Mouse (Mus musculus) heart, embryonic 16.5 days (tissue): ENCODE measurements around the gene Arl6ip5. TPM values are rescaled to one million over a fixed set of nuclear protein-coding genes. Genes with fewer than 3 reads are reported as not detected.
A peak's percentile ranks its signal among the peaks of the same experiment; 100 is the strongest.

Source experiments
- ATAC-seq: fragments of 200-750 bp; cut with Nextera tagmentation; replicated peaks from 2 replicates; pipeline ENCODE4 v1.8.0; 2017; ENCODE audit warnings: moderate number of reproducible peaks; ENCODE audit not compliant: insufficient read depth, low FRiP score; ENCODE audit errors: extremely low read depth
- H3K27ac ChIP-seq: fragments of 300-500 bp; sonication (generic); 2 replicates; pipeline ENCODE4 v1.5.1; 2014; ENCODE audit warnings: mild to moderate bottlenecking, low read length, control low read depth, moderate library complexity
- H3K27me3 ChIP-seq: fragments of 300-500 bp; sonication (generic); 2 replicates; pipeline ENCODE4 v1.6.1; 2014; ENCODE audit warnings: low read length, mixed read lengths; ENCODE audit not compliant: control insufficient read depth, insufficient read depth
- H3K36me3 ChIP-seq: fragments of 300-500 bp; sonication (generic); 2 replicates; pipeline ENCODE4 v1.6.1; 2014; ENCODE audit not compliant: control insufficient read depth, insufficient read depth
- H3K4me1 ChIP-seq: fragments of 300-500 bp; sonication (generic); 2 replicates; pipeline ENCODE4 v1.6.1; 2014; ENCODE audit warnings: low read length, mixed read lengths; ENCODE audit not compliant: control insufficient read depth, insufficient read depth
- H3K4me2 ChIP-seq: fragments of 300-500 bp; sonication (generic); 2 replicates; pipeline ENCODE4 v1.6.1; 2014; ENCODE audit warnings: low read depth, mild to moderate bottlenecking, control low read depth, low read length
- H3K4me3 ChIP-seq: fragments of 300-500 bp; sonication (generic); 2 replicates; pipeline ENCODE4 v1.5.1; 2014; ENCODE audit warnings: mild to moderate bottlenecking, control low read depth, low read length
- H3K9ac ChIP-seq: fragments of 300-500 bp; sonication (generic); 2 replicates; pipeline ENCODE4 v1.6.1; 2014; ENCODE audit warnings: low read length, control low read depth
- H3K9me3 ChIP-seq: fragments of 300-500 bp; sonication (generic); replicated peaks from 2 replicates; pipeline ENCODE4 v1.6.1; 2016; ENCODE audit warnings: low read length; ENCODE audit not compliant: control insufficient read depth
- WGBS: fragments of 180-500 bp; shearing (Covaris S2); extraction: QIAGEN DNeasy Blood & Tissue Kit; methylation state at CpG from one replicate; pipeline ENCODE4 v1.1.7; 2014; 5-methylcytosine and 5-hydroxymethylcytosine counted together
- polyA plus RNA-seq: library from polyadenylated mRNA; unstranded; fragments of >200 nt; fragmentation: Nextera tagmentation; extraction: Ambion mirVana; gene quantifications from 2 replicates; pipeline ENCODE4 v1.2.1, GENCODE M21; 2015

The Arl6ip5 gene
- polyA plus RNA-seq, 1 experiment from 2014 or later = 107 TPM

- WGBS = 50% methylated on average over 15 of the region's 15 CpGs
- H3K4me2 ChIP-seq = no peak overlapping the region
- H3K9ac ChIP-seq = peak overlapping the region; percentile 49
- H3K9me3 ChIP-seq = no peaks in the 10 kb centered on the region
- no peak overlapping the region for H3K4me3 ChIP-seq
- H3K36me3 ChIP-seq = 0 out of 2 replicates have a peak, but pooled peaks cover 3% of the 10 kb centered on the region
- no peak for ATAC-seq
- H3K27me3 ChIP-seq = no peaks in the 10 kb centered on the region
- peak overlapping the region; percentile 66 for H3K27ac ChIP-seq
- peaks cover 50% of the 10 kb centered on the region for H3K4me1 ChIP-seq
Measured at GRCm38 (mm10) chr6:97221205-97222025, 10.9 kb downstream of the Arl6ip5 start.

DNA sequence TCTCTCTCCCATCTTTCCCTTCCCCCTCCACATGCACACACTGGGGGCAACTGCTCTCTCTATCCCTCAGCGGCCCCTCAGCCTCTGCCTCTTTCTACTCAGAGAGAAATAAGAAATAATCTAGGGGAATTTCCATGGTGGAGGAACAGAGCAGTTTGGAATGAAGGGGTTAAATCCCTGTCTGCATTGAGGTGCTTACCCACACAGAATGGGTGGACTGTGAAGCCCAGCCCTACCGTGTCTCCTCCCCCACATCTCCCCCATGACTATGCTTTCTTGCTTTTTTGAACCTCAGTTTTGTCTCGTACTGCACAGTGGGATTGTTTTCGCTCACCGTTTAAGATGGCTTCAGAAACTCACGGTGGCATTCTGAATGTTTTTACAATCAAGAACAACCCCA lies 11.8 kb downstream of the Arl6ip5 start:
- Histone ChIP-seq H3K4me1 (peaks cover 48% of the 10 kb centered on the region), H3K4me2 (peak overlapping the region; percentile 52; the same call in 1 of the 2 replicates), H3K27me3 (no peaks in the 10 kb centered on the region), H3K9ac (no peak overlapping the region), H3K36me3 (peaks cover 3% of the 10 kb centered on the region; the same call in 1 of the 2 replicates), H3K4me3 (no peak overlapping the region), H3K9me3 (no peaks in the 10 kb centered on the region), H3K27ac (peak overlapping the region; percentile 66; the same call in 1 of the 2 replicates)
- WGBS = 49% methylated on average over 6 of the region's 6 CpGs
- ATAC-seq = no peak

DNA sequence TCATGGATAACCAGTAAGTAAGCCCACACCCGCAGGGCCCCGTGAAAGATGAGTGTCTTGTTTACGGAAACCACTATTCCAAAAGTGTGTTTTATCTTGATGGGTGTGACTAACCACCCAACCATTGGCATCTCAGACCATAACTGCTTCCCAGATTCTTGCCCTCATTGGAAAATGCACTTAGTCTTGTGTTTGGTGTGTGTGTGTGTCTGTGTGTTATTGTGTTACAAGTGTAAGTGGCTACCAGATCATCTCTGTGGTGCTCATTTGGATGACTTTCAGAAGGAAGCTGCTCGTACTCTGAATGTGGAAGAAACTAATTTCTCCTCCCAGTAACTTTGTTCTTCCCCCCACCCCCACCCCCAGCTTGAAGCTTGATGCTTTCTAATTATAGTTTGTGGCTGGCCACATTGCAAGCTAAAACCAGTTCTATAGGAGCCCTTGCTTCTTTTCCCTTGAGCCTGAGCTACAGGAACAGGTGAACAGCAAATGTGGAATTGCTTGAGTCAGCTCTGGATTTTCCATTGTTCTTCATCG lies 12.5 kb downstream of the Arl6ip5 start:
- H3K27ac ChIP-seq = peak overlapping the region; percentile 82
- H3K4me2 ChIP-seq = peak overlapping the region; percentile 52
- H3K36me3 ChIP-seq = peaks cover 3% of the 10 kb centered on the region; the same call in 1 of the 2 replicates
- no peaks in the 10 kb centered on the region for H3K9me3 ChIP-seq
- 0 out of 2 replicates have a peak overlapping the region, but pooled peaks have one; percentile 14 for H3K9ac ChIP-seq
- 31% methylated on average over 5 of the region's 5 CpGs for WGBS
- H3K27me3 ChIP-seq = no peaks in the 10 kb centered on the region
- ATAC-seq = 0 out of 2 replicates have a peak, but pooled peaks have one; percentile 25
- H3K4me1 ChIP-seq = peaks cover 48% of the 10 kb centered on the region
- H3K4me3 ChIP-seq = no peak overlapping the region

GRCm38 (mm10) chr6:97223566-97223965 lies 13.1 kb downstream of the Arl6ip5 start:
- Histone ChIP-seq H3K36me3 (peaks cover 3% of the 10 kb centered on the region; the same call in 1 of the 2 replicates), H3K4me2 (peak overlapping the region; percentile 52; the same call in 1 of the 2 replicates), H3K4me1 (peaks cover 48% of the 10 kb centered on the region), H3K27me3 (no peaks in the 10 kb centered on the region), H3K27ac (peak overlapping the region; percentile 82), H3K4me3 (no peak overlapping the region), H3K9me3 (no peaks in the 10 kb centered on the region), H3K9ac (0 out of 2 replicates have a peak overlapping the region, but pooled peaks have one; percentile 14)
- WGBS = 60% methylated on average over 4 of the region's 4 CpGs
- no peak for ATAC-seq

GRCm38 (mm10) chr6:97224505-97224904 lies 14.0 kb downstream of the Arl6ip5 start:
- H3K36me3 ChIP-seq = peaks cover 5% of the 10 kb centered on the region
- WGBS = 92% methylated on average over 8 of the region's 8 CpGs
- H3K27ac ChIP-seq = no peak overlapping the region
- ATAC-seq = no peak
- H3K4me1 ChIP-seq = peaks cover 48% of the 10 kb centered on the region
- H3K4me3 ChIP-seq = no peak overlapping the region
- no peak overlapping the region for H3K9ac ChIP-seq
- no peaks in the 10 kb centered on the region for H3K9me3 ChIP-seq
- H3K27me3 ChIP-seq = no peaks in the 10 kb centered on the region
- no peak overlapping the region for H3K4me2 ChIP-seq

GRCm38 (mm10) chr6:97226083-97226491 lies 15.6 kb downstream of the Arl6ip5 start:
- H3K9me3 ChIP-seq = no peaks in the 10 kb centered on the region
- peak overlapping the region; percentile 56 for H3K9ac ChIP-seq
- no peak overlapping the region for H3K4me2 ChIP-seq
- peaks cover 18% of the 10 kb centered on the region for H3K36me3 ChIP-seq
- WGBS = 26% methylated on average over 1 of the region's 1 CpGs
- no peaks in the 10 kb centered on the region for H3K27me3 ChIP-seq
- H3K4me1 ChIP-seq = peaks cover 47% of the 10 kb centered on the region
- peak; percentile 45; the same call in 1 of the 2 replicates for ATAC-seq
- H3K27ac ChIP-seq = peak overlapping the region; percentile 90
- no peak overlapping the region for H3K4me3 ChIP-seq

GRCm38 (mm10) chr6:97227067-97227847 lies 16.8 kb downstream of the Arl6ip5 start:
- 93% methylated on average over 9 of the region's 9 CpGs for WGBS
- ATAC-seq = no peak
- H3K4me2 ChIP-seq = no peak overlapping the region

DNA sequence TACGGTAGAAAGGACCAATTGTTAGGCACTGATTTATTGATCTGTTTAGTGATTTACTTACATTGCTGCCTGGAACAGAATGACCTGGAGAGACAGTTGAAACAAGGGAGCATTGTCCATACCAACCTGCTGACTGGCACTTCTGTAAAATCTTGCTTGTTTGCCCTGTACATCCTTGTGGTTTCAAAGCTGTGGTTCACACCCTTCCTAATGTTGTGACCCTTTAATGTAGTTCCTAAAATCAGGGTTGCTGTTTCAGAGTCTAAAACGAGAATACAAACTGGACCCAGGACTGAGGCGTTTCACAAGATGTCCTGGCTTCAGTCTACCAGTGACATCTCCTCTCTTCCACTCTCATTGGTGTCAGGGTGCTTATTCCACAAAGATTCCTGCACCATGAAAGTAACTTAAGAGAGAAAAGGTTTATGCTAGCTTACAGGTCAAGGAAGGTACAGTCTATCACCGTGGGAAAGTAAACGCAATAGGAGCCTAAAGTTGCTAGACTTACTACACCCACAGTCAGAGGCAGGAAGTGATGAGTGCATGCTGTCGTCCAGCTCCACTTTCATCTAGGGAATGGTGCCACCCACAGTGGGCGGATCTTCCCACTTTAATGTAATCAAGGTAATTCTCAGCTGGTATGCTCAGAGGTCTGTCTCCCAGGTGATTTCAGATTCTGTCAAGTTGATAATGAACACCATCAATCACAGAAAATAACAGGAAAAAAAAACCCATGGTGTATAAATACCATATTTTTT lies 24.6 kb downstream of the Arl6ip5 start:
- H3K27ac ChIP-seq = no peak overlapping the region
- 83% methylated on average over 7 of the region's 7 CpGs for whole genome bisulfite sequencing
- H3K27me3 ChIP-seq = no peaks in the 10 kb centered on the region
- H3K4me2 ChIP-seq = no peak overlapping the region
- no peaks in the 10 kb centered on the region for H3K4me1 ChIP-seq
- H3K9ac ChIP-seq = no peak overlapping the region
- peaks cover 5% of the 10 kb centered on the region; the same call in 1 of the 2 replicates for H3K9me3 ChIP-seq
- H3K4me3 ChIP-seq = no peak overlapping the region
- no peak for ATAC-seq
- H3K36me3 ChIP-seq = peaks cover 44% of the 10 kb centered on the region

More at GRCm38 (mm10) chr6:97227067-97227847, 16.8 kb downstream of the Arl6ip5 start:
- no peaks in the 10 kb centered on the region for H3K27me3 ChIP-seq
- H3K4me1 ChIP-seq = peaks cover 35% of the 10 kb centered on the region
- peaks cover 29% of the 10 kb centered on the region for H3K36me3 ChIP-seq
- H3K9ac ChIP-seq = no peak overlapping the region
- H3K27ac ChIP-seq = no peak overlapping the region
- no peak overlapping the region for H3K4me3 ChIP-seq
- H3K9me3 ChIP-seq = no peaks in the 10 kb centered on the region
